Mouse (Mus musculus) megakaryocyte-erythroid progenitor cell, adult 5-6 weeks (primary cell): Measurements from ENCODE around the gene Zfp276. TPM values are rescaled to one million over a fixed set of nuclear protein-coding genes. Genes with fewer than 3 reads are reported as not detected.
"Not testable (repeated sequence)": the region's sequence is repeated elsewhere in the genome, so short reads cannot be mapped to it uniquely, and the experiment has no call there.

Source experiments
- ATAC-seq: replicated peaks from 2 replicates; pipeline ENCODE4 v1.8.0; 2016; ENCODE audit warnings: mild to moderate bottlenecking, inconsistent platforms; ENCODE audit not compliant: severe bottlenecking, poor library complexity, low FRiP score, low TSS enrichment
- total RNA-seq, 2 experiments: library from RNA; stranded (forward) in 1 of 2; stranded (reverse) in 1 of 2; fragments of 200-1000, 215-1000 nt in 1 of 2; fragments of >200 nt in 1 of 2; fragmentation: Nextera tagmentation in 1 of 2; gene quantifications; 2 replicates each; pipeline ENCODE4 v1.2.3; 2014 to 2017

Zfp276 gene
- total RNA-seq (2014; fragmentation: Nextera tagmentation) (8.3 and 16.8 TPM in 2 replicates), total RNA-seq (2017) (5.7 and 8.2 TPM in 2 replicates)

GRCm38 (mm10) chr8:123254099-123254885 lies at the start of gene Zfp276, which contains the start of gene Vps9d1:
Zfp276 (plus strand) TSS chr8:123254195.
Vps9d1 (minus strand) TSS chr8:123254348.
- peak; percentile 62 for ATAC-seq

- ATAC-seq: no peak
Measured at GRCm38 (mm10) chr8:123211876-123212275, 42.1 kb upstream of the Zfp276 start.

GRCm38 (mm10) chr8:123212321-123213117 lies 41.5 kb upstream of the Zfp276 start, which contains the start of the genes Chmp1a and Spata33:
Chmp1a (minus strand) TSS chr8:123212763.
Spata33 (plus strand) TSS chr8:123212832.
- ATAC-seq: peak; percentile 70

GRCm38 (mm10) chr8:123213118-123213772 lies 40.8 kb upstream of the Zfp276 start:
- 0 out of 2 replicates have a peak, but pooled peaks have one; percentile 8 for ATAC-seq

GRCm38 (mm10) chr8:123215430-123215829 lies 38.6 kb upstream of the Zfp276 start:
- no peak for ATAC-seq

- ATAC-seq: no peak
Measured at GRCm38 (mm10) chr8:123220917-123221316, 33.1 kb upstream of the Zfp276 start.

GRCm38 (mm10) chr8:123224278-123225266 lies 29.4 kb upstream of the Zfp276 start, which contains the start of gene Cdk10:
Cdk10 (plus strand) TSS chr8:123224842.
- ATAC-seq: peak; percentile 91

- no peak for ATAC-seq
Measured at GRCm38 (mm10) chr8:123228416-123228815, 25.6 kb upstream of the Zfp276 start.

GRCm38 (mm10) chr8:123230326-123230725 lies 23.7 kb upstream of the Zfp276 start:
- not testable (repeated sequence) for ATAC-seq

- ATAC-seq: no peak
Measured at GRCm38 (mm10) chr8:123231742-123232141, 22.3 kb upstream of the Zfp276 start.

- no peak for ATAC-seq
Measured at GRCm38 (mm10) chr8:123232553-123232952, 21.4 kb upstream of the Zfp276 start.

- no peak for ATAC-seq
Measured at GRCm38 (mm10) chr8:123233300-123233699, 20.7 kb upstream of the Zfp276 start.

GRCm38 (mm10) chr8:123233760-123234159 lies 20.2 kb upstream of the Zfp276 start:
- no peak for ATAC-seq

- ATAC-seq: peak; percentile 5; the same call in 1 of the 2 replicates
Measured at GRCm38 (mm10) chr8:123234918-123235519, 19.0 kb upstream of the Zfp276 start.

- ATAC-seq: peak; percentile 87
Measured at GRCm38 (mm10) chr8:123235520-123236497, 18.2 kb upstream of the Zfp276 start, which contains the start of gene Spata2l. Spata2l (minus strand) TSS chr8:123236233.

GRCm38 (mm10) chr8:123239398-123239797 lies 14.6 kb upstream of the Zfp276 start:
- no peak for ATAC-seq
